1 mouse cellular context compared by ENCODE assay signal in genomic region chr16:95189114-95189513, GRCm38 (mm10).
TF ChIP-seq lines count a peak whose summit lies in the region.

No protein-coding gene starts in this region.

TF ChIP-seq in CH12.LX, 34 proteins besides CTCF, POLR2A, EP300 and RAD21 (continued from another document):
- TF ChIP-seq NELFE (IDR thresholded peaks at IDR 0.05; ENCODE audit: low read depth, low read length) = peak; percentile 36; the same call in 1 of the 2 replicates
TF ChIP-seq in CH12.LX: peak in this region for 17.
